Mouse (Mus musculus): ENCODE results near the gene Upb1.
"Not testable (repeated sequence)": the region's sequence is repeated elsewhere in the genome, so short reads cannot be mapped to it uniquely, and the experiment has no call there.

GRCm38 (mm10) chr10:75411343-75412113 is 10.6 kb downstream of the Upb1 start:
- not testable (repeated sequence) for TF ChIP-seq CTCF (IDR thresholded peaks at IDR 0.05); POLR2A (IDR thresholded peaks at IDR 0.05; ENCODE audit: insufficient read depth, low read depth, low read length); EP300 (IDR thresholded peaks at IDR 0.05; ENCODE audit: insufficient read depth, low read depth, low read length)

Measured in heart, adult 2 months (tissue).